Mouse (Mus musculus) ES-E14 (cell line): ENCODE data around the gene Gm17606.

Experiments
- CHD2 ChIP-seq: IDR thresholded peaks from 2 replicates; pipeline ENCODE4 v1.6.1; 2014; ENCODE audit warnings: mild to moderate bottlenecking, low read depth, low read length, inconsistent platforms
- HCFC1 ChIP-seq: IDR thresholded peaks from 2 replicates; pipeline ENCODE4 v1.6.1; 2012; ENCODE audit warnings: low read length, inconsistent platforms, borderline replicate concordance; ENCODE audit not compliant: insufficient read depth
- MAFK ChIP-seq: IDR thresholded peaks from 2 replicates; pipeline ENCODE4 v1.6.1; 2014; ENCODE audit warnings: mild to moderate bottlenecking, low read depth, low read length, inconsistent platforms; ENCODE audit not compliant: insufficient read depth
- ZC3H11A ChIP-seq: IDR thresholded peaks from 2 replicates; pipeline ENCODE4 v1.6.1; 2012; ENCODE audit warnings: low read depth, mild to moderate bottlenecking, inconsistent platforms, low read length, borderline replicate concordance
- ZNF384 ChIP-seq: IDR thresholded peaks from 2 replicates; pipeline ENCODE4 v1.6.1; 2012; ENCODE audit warnings: low read depth, low read length, inconsistent platforms

- TF ChIP-seq MAFK (no peak), ZC3H11A (no peak), CHD2 (no peak), HCFC1 (no peak), ZNF384 (no peak)
Observed at GRCm38 (mm10) chr14:54664477-54665222, 23.9 kb downstream of the Gm17606 start.
